Mouse (Mus musculus) ES-E14 (cell line): ENCODE data around the gene Ptprcap.

Experiments used
- MAFK ChIP-seq: IDR thresholded peaks from 2 replicates; pipeline ENCODE4 v1.6.1; 2014; ENCODE audit warnings: mild to moderate bottlenecking, low read depth, low read length, inconsistent platforms; ENCODE audit not compliant: insufficient read depth
- ZNF384 ChIP-seq: IDR thresholded peaks from 2 replicates; pipeline ENCODE4 v1.6.1; 2012; ENCODE audit warnings: low read depth, low read length, inconsistent platforms

GRCm38 (mm10) chr19:4146366-4147021, 6.9 kb upstream of the Ptprcap start:
- TF ChIP-seq MAFK (no peak), ZNF384 (no peak)
